Mouse (Mus musculus): Measurements from ENCODE around the gene Proser2. TPM values are rescaled to one million over a fixed set of nuclear protein-coding genes. Genes with fewer than 3 reads are reported as not detected.

Gene Proser2
- polyA plus RNA-seq, 1 experiment: 4.5 TPM

DNA sequence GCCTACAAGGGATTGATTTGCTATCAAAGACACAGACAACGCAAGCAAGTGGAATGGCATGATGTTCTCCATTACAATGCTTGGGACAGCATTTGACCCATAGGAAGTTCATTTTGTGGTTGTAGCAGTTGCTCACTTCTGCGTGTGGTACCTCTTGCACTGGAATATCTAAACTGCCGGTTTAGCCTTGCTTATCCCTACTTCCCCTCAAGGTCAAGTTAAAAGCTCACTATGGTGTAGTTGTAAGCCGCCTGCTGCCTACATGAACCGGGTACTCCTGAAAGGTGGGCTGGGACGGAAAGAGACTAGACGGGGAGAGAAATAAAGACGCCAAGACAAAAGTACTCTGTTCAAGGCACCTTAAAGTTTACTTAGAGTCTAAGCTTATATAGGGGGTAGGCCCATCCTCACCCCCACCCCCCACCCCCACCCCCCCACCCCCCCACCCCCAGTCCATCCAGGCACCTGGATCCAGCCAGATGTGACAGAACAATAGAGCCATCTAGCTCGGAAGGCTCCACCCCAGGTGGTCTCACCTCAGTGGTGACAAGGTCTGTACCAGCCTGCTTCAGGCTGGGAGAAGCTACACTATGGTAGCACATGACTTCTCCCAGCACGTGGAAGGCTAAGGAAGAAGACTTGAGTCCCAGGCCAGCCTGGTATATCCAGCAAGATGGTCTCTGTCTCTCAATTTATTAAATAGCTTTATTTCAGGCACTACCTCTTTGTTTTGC lies 69.8 kb downstream of the Proser2 start:
- H3K27ac ChIP-seq (ENCODE audit: insufficient read depth, low read length): no peak overlapping the region
- no peaks in the 10 kb centered on the region for H3K4me1 ChIP-seq (ENCODE audit: control insufficient read depth, insufficient read depth, low read length)
- no peak overlapping the region for H3K4me3 ChIP-seq (ENCODE audit: insufficient read depth, low read length)
- TF ChIP-seq CTCF (IDR thresholded peaks at IDR 0.05; ENCODE audit: extremely low read depth, insufficient read depth, low read length) (no peak), POLR2A (IDR thresholded peaks at IDR 0.05; ENCODE audit: extremely low read depth, insufficient read depth, low read length) (no peak)

DNA sequence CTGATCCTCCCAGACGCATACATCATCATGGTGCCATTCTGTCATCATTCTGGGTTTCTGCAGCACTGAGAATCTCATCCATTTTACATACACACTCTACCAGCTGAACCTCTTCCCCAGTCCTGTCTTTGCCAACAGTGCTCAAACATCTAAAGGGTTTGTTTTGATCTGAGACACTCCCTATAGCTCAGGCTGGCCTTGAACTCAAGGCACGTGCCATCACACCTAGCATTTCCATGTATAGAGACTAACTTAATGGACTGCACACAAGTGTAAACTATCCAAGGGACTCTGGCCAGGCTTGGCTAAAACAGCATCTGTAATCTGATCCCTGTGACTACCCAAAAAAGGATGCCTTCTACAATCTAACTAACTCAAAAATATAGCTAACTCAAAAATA lies 70.7 kb downstream of the Proser2 start:
- H3K4me3 ChIP-seq (ENCODE audit: insufficient read depth, low read length): no peak overlapping the region
- no peak overlapping the region for H3K27ac ChIP-seq (ENCODE audit: insufficient read depth, low read length)
- no peaks in the 10 kb centered on the region for H3K4me1 ChIP-seq (ENCODE audit: control insufficient read depth, insufficient read depth, low read length)
- TF ChIP-seq POLR2A (IDR thresholded peaks at IDR 0.05; ENCODE audit: extremely low read depth, insufficient read depth, low read length): no peak
- TF ChIP-seq CTCF (IDR thresholded peaks at IDR 0.05; ENCODE audit: extremely low read depth, insufficient read depth, low read length): no peak

DNA sequence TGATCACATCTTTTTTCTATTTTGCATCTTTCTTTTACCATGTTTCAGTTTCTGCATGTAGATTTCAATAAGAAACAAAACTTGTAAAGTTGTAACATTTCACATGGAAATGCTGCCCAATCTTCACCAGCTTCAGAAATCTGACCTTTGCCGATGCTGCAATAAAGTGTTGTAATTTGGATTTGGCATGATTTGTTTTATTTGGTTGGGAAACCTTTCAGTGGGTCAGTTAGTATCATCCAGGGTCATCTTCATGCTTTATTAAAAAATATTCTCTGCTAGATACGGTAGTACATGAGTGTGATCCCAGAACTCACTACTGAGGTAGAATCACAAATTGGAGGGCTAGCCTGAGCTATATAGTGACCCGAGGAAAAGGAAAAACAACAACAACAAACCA lies 73.5 kb downstream of the Proser2 start:
- H3K4me1 ChIP-seq (ENCODE audit: control insufficient read depth, insufficient read depth, low read length): no peaks in the 10 kb centered on the region
- no peak for TF ChIP-seq CTCF (IDR thresholded peaks at IDR 0.05; ENCODE audit: extremely low read depth, insufficient read depth, low read length)
- no peak for TF ChIP-seq POLR2A (IDR thresholded peaks at IDR 0.05; ENCODE audit: extremely low read depth, insufficient read depth, low read length)
- H3K4me3 ChIP-seq (ENCODE audit: insufficient read depth, low read length): no peak overlapping the region
- H3K27ac ChIP-seq (ENCODE audit: insufficient read depth, low read length): no peak overlapping the region

DNA sequence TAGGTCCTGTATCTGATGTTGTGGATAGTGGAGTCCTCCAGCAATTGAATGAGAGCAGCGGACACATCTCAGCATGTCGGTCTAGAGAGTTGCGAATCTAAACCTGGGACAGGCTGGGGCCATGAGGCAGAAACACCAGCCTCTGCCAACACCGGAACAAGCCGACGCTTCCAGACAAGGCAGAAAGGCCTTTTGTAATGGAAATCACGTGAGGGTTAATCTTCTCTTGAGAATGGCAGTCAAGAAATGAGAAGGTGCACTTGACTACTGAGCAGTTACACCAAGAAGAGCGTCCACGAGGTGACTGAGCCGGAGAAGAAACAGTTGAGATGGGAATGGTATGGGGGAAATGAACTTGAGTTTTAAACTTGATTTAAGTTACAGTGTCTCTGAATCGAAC lies 74.5 kb downstream of the Proser2 start:
- Histone ChIP-seq H3K4me1 (ENCODE audit: control insufficient read depth, insufficient read depth, low read length) (no peaks in the 10 kb centered on the region), H3K27ac (ENCODE audit: insufficient read depth, low read length) (no peak overlapping the region), H3K4me3 (ENCODE audit: insufficient read depth, low read length) (no peak overlapping the region)
- TF ChIP-seq POLR2A (IDR thresholded peaks at IDR 0.05; ENCODE audit: extremely low read depth, insufficient read depth, low read length): no peak

DNA sequence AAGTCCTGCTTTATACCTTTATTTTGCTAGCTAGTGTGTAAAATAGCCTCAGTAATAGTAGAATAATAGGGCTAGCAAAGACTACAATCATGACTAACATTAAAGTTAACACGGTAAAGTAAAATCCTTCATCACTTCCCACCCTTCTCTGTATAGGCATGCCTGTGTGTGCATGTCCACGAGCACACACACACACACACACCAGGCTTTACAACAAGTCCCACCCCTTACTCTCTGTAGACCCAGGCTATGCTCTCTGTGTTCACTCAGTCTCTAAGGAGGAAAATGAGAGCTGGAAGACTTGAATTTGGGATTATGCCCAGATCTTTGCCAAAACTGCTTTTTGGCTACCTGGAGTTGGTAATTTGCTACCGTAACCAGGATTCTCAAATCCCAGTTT lies 81.0 kb downstream of the Proser2 start:
- Histone ChIP-seq H3K27ac (ENCODE audit: insufficient read depth, low read length) (no peak overlapping the region), H3K4me3 (ENCODE audit: insufficient read depth, low read length) (no peak overlapping the region), H3K4me1 (ENCODE audit: control insufficient read depth, insufficient read depth, low read length) (no peaks in the 10 kb centered on the region)
- TF ChIP-seq CTCF (IDR thresholded peaks at IDR 0.05; ENCODE audit: extremely low read depth, insufficient read depth, low read length) (no peak), POLR2A (IDR thresholded peaks at IDR 0.05; ENCODE audit: extremely low read depth, insufficient read depth, low read length) (no peak)

DNA sequence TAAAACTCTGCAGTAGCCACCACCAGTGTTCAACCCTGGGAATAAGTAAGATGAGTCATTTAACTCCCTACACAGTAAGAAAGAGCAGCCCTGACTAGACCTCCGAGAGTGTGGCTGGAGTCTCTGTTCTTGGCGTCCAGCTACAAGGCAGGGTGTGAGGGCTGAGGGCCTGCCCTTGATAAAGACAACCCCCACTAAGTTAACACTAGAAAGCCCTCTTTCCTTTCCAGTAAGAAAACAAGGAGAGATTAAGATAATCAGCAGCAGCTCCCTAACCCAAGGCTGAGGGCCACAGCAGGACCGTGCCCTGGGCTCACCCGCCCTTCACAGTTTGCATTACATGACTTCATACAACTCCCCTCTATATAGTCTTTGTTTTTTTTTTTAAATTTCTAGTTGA lies 81.4 kb downstream of the Proser2 start:
- Histone ChIP-seq H3K27ac (ENCODE audit: insufficient read depth, low read length) (no peak overlapping the region), H3K4me3 (ENCODE audit: insufficient read depth, low read length) (no peak overlapping the region), H3K4me1 (ENCODE audit: control insufficient read depth, insufficient read depth, low read length) (no peaks in the 10 kb centered on the region)
- TF ChIP-seq POLR2A (IDR thresholded peaks at IDR 0.05; ENCODE audit: extremely low read depth, insufficient read depth, low read length): no peak
- TF ChIP-seq CTCF (IDR thresholded peaks at IDR 0.05; ENCODE audit: extremely low read depth, insufficient read depth, low read length): no peak

Other genes starting within 250 kb of the Proser2 start
- 171 and 187 TPM in 2 replicates for gene Sec61a2, start 234.8 kb downstream of the Proser2 start, polyA plus RNA-seq (2012; rRNA removed)
- gene Dhtkd1, start 187.4 kb downstream of the Proser2 start, polyA plus RNA-seq (2012; rRNA removed): 8.6 and 9.0 TPM in 2 replicates
- gene Upf2, start 178.7 kb downstream of the Proser2 start, polyA plus RNA-seq (2012; rRNA removed): 19.0 and 20.8 TPM in 2 replicates
- 1.6 and 1.8 TPM in 2 replicates for gene Echdc3, start 82.8 kb upstream of the Proser2 start, polyA plus RNA-seq (2012; rRNA removed)
- 8.3 and 8.6 TPM in 2 replicates for gene Usp6nl, start 192.5 kb upstream of the Proser2 start, polyA plus RNA-seq (2012; rRNA removed)